Mouse (Mus musculus): ENCODE measurements at regions not wholly inside any gene's neighbourhood (a gene's known extent, or its start where the extent isn't known, plus 50 kb on each side); places are given as distances from the start of the nearest gene placed in this dataset.

DNA sequence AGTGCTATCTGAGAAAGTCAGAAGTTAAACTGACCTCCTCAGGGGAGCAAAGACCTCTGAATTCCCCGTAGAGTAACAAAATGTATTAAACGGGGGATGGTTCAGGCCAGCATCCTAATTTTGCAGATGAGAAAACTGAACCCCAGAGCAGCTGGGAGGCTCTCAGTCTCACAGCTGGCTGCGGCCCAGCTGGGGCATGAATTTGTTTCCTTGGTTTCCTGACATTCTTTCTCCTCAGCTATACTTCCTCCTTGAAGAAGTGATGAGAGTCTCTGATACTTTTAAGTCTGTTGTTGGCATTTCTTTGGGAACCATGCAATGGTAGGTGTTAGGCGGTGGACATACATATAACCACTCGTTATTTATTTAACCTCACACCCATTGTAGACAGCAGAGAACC is 162.9 kb upstream of the Ccdc122 start:
- ATAC-seq (replicated peaks; ENCODE audit: low FRiP score, poor library complexity, severe bottlenecking) = no peak

DNA sequence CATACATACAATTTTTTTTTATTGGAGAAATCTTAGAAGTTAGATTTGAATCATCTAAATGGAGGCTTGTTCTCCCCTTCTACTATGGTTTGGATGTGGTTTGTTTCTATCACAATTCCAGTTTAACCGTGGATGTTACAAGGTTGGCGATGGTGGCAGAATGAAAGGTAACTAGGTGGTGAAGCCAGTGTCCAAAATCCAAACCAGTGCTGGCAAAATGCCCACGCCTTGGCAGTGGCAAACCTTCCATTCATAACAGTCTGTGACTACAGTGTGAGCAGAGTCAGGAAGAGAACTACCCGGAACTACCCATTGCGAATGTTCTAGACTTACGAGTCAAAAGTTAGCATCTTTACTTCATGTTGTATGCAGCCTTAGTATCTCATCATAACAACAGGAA is 163.6 kb upstream of the Ccdc122 start:
- ATAC-seq (replicated peaks; ENCODE audit: low FRiP score, poor library complexity, severe bottlenecking) = no peak

DNA sequence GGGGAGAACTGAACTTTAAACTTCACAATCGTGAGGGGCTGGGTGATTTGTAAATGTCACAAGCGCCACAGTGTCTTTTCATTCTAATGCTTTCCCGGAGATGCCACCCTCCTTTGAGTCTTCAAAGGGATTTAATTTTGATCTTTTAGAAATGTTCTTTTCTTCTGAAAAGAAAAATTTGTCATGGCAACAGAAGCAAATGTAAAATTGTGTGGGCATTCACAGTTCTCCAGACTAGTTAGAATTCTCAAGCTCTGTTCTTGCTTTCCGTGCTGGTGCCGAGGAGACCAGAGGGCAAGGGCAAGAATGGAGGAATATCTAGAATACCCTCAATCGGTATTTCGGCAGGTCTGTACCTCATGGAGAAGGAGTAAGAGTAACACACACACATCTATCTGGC is 164.1 kb upstream of the Ccdc122 start:
- no peak for ATAC-seq (replicated peaks; ENCODE audit: low FRiP score, poor library complexity, severe bottlenecking)

DNA sequence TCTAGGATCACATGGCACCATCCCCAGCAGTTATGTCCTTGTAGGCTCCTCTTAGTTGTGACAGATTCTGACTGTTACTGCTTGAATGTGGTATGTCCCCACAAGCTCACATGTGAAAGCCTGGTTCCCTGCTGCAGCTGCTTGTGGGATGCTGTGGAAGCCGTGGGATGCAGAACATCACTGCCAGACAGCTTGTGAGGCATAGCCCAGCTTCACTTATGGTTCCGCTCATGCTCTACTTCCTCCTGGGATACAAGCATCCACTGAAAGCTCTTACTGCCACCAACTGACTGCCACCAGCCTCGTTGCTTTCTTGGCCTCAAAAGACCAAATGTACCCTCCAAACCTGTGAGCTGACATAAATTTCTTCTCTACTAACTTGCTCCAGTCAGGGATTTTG is 167.7 kb upstream of the Ccdc122 start:
- no peak for ATAC-seq (replicated peaks; ENCODE audit: low FRiP score, poor library complexity, severe bottlenecking)

DNA sequence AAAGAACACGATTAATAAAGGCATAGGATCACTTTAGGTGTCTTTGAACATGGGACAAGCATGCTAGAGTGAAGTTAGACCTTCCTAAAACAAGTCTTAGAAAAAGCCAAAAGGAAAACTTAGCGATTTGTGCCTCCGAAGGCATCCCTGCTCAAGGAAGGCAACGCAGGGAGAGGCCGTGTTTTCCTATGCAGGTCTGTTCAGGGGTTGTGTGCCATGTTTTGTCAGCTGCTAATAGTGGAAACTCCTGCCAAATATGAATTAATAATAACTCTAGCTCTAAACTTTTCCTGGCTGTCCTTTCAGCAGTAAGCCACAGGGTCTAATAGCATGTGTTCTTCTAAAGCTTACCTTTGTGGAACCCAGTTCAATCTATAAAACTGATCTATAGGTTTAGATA is 168.4 kb upstream of the Ccdc122 start:
- no peak for ATAC-seq (replicated peaks; ENCODE audit: low FRiP score, poor library complexity, severe bottlenecking)

DNA sequence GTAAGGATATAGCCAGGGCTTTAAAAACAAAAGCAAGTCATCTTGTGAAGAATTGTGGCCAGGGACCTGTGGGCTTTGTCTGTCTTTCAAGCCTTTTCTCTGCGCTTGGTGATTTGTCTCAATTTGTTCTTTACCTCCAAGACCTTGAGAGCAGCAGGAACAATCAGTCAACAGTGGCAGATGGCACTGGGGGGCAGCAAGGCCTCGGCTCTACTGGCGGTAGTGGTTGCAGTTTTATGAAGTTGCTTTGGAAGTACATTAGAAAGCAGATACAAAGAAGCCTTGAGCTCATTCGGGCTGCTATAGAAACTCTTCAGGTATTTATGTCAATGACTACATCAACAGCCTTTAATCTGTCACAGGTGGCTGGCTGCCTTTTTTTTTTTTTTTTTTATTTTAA is 171.9 kb upstream of the Ccdc122 start:
- no peak for ATAC-seq (replicated peaks; ENCODE audit: low FRiP score, poor library complexity, severe bottlenecking)

DNA sequence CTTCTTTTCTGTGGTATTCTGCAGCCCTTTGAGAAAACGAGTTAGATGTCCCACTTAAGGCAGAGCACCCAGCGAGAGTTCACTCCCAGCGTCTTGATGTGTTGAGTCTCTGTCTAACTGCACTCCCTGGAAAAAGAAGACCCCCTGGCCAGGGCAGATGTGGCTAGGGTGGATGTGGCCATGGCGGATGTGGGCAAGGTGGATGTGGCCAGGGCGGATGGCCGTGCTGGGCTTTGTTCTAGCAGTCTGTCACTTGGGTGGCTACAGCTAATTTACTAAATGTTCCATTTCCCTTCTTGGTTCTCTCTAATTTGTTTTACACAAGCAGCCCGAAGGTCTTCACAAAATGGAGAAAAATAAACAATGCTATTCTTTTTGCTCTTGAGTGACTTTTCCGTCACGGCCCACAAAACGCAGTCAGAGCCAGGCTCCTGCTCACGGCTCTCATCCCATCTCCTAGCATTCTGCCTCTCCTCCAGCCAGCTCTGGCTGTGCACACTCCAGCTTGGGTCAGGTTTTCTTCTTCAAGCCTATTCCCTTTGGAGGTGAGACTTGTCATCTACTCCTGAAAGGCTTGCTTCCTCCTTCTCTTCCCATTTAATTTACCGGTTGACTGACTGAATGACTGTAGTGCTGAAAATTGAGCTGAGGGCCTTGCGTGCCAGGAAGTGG is 173.4 kb upstream of the Ccdc122 start:
- ATAC-seq (replicated peaks; ENCODE audit: low FRiP score, poor library complexity, severe bottlenecking) = no peak

DNA sequence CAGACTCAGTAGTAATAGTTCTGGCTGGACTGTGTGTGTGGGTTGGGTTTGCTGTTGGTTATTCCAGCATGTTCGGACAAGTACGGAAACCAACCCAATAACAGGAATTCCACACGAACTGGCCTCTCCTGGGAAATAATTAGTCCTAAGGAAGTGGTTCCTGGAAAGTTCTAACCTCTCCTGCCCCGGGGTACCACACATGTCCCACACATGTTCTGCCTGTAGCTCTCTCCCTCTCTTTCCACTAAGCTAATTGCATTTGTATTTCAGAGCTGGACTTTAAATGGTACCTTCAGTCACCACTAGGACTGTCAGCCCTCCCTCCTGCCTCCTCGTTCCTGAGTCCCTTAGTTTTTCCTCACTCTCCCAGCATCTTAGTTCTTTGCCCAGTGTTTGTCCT is 178.2 kb upstream of the Ccdc122 start:
- no peak for ATAC-seq (replicated peaks; ENCODE audit: low FRiP score, poor library complexity, severe bottlenecking)

DNA sequence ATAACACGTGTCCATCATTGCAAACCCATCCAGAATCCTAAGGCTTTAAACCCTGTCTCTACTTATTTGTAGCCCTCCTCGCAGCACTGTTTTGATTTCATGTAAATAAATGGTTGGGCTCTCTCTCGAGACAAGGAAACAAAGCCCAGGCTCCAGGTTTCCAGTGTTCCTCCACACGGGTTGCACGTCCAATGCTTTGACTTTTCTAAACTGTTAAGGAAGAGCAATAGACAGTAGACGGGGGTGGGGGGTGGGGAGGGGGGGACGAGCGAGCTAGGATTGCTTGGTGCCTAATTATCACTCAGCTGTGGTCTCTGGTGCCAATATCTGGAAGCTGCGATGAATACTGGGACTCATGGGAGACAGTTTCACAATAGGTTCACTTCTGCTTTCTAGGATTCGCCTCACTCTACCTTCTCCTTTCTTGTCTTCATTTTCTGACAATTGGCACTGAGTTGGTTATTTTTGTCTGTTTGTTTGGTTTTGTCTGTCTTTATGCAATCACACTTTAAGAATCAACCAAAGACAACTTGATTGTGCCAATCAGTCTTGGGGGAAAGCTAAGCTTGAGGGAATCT is 179.3 kb upstream of the Ccdc122 start:
- no peak for ATAC-seq (replicated peaks; ENCODE audit: low FRiP score, poor library complexity, severe bottlenecking)

DNA sequence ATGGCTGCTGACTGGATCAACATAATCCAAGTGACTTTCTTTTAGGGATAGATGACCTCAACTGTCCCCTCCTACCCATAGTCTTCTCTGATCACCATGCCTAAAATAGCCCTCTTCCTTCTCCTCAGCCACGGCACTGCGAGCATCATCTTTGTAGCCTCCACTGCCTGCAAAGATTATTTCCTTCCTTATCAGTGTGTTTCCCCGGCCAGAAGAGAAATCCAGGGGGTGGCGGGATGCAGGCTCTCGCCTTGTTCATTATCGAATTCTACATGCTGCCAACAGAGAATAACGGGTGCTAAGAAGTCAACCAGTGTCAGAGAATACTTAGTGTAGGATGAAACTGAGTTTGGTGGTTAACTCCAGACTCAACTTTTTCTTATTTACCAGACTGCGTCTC is 180.0 kb upstream of the Ccdc122 start:
- ATAC-seq (replicated peaks; ENCODE audit: low FRiP score, poor library complexity, severe bottlenecking) = no peak

DNA sequence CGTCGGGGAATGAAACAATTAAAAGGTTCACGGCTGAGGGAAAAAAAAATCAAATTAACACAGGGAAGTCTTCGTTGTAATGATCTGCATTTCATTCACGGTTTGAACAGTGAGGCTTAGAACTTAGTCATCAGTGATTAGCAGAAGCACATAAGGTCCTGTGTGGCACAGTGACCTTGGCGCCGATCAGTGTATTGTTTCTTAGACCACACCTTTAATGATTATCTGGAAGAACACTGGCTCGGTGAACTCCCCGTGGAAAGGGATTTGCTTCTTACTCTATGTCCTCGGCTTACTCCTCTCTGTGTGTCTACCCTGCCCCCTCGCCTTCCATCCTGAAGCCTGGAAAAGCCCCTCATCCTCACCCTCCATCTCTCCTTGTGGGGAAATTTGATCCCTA is 181.6 kb upstream of the Ccdc122 start:
- ATAC-seq (replicated peaks; ENCODE audit: low FRiP score, poor library complexity, severe bottlenecking) = no peak

DNA sequence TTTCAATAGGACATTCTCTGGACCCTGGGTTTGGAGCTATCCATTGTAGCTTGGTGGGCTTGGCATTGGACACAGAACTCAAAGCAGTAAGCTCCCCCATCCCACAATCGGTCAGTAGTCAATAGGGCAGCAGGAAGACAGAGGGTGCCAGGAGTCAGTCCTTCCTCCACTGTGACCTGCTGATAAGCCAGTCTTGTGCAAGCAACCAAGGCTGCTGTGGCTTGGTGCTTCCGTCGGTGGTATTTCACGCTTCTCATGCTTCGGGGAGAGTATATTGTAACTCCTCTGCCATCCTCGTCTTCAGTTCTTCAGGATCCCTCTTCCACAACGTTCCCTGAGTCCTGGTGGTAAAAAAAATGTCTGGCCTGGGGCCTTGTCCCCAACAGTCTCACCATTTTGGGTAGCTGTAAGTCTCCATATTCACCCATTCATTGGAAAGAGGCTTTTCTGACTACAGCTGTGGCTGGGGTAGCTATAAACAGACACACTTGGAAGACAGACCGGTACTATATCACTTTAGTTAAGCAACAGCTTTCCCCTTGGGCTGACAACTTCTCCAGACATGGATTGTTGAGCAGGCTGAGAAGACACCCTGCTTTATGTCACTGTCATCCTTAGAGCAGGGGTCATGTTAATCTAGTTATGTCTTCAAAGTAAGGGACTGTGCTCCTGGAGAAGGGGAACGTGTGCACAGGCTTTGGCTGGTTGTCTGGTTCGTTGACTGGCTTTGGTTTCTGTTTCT is 184.9 kb upstream of the Ccdc122 start:
- no peak for ATAC-seq (replicated peaks; ENCODE audit: low FRiP score, poor library complexity, severe bottlenecking)

DNA sequence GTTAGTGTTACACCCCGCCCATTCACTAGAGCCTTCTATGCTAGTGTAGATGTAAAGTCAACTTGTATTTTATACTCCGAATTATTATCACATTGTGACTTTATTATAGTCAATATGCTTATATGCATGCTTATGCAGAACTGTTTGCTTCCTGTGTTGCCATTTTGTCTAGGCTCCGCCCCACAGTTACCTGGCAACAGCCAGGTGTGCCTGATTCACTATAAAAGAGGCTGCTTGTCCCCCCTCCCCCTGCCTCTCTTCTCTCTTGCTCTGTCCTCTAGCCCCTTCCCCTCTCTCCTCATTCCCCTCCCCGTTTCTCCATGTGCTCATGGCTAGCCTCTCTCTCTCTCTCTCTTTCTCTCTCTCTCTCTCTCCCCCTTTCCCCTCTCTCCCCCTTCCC is 185.9 kb upstream of the Ccdc122 start:
- no peak for ATAC-seq (replicated peaks; ENCODE audit: low FRiP score, poor library complexity, severe bottlenecking)

DNA sequence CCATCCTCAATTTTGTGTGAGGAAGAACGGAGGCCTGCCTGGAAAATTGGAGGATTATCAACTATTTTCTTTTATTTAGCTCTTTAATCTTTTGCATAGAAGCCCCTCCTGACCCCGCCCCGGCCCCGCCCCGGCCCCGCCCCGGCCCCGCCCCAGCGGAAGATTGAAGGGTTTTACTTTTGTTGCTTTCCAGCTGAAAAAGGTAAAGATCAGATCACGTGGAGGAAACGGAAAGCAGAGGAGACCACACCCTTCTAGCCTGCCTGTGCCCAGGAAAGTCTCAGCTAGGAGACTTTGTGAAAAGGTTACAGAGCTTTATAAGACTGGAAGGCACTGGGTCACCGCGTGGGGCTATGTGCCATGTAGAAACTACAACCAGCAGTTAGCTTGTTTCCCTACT is 186.5 kb upstream of the Ccdc122 start:
- no peak for ATAC-seq (replicated peaks; ENCODE audit: low FRiP score, poor library complexity, severe bottlenecking)

DNA sequence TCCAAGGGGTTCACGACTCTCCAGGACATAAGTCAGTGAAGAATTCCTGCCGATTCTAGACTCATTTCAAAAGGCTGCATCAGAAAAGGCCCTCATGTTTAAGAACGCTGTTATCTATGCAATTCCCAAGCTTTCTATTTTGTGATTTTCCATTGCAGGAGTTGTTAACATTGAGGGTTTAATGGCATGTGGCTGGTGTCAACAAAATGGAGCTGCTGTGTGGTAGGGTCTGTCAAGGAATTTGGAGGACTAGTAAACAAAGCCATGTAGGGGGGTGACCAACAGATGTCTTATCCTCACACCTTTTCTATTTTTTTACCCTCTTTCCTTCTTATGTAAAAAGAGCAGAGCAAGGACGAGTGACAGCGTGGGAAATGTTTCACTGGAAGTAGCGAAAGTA is 186.9 kb upstream of the Ccdc122 start:
- ATAC-seq (replicated peaks; ENCODE audit: low FRiP score, poor library complexity, severe bottlenecking) = no peak

DNA sequence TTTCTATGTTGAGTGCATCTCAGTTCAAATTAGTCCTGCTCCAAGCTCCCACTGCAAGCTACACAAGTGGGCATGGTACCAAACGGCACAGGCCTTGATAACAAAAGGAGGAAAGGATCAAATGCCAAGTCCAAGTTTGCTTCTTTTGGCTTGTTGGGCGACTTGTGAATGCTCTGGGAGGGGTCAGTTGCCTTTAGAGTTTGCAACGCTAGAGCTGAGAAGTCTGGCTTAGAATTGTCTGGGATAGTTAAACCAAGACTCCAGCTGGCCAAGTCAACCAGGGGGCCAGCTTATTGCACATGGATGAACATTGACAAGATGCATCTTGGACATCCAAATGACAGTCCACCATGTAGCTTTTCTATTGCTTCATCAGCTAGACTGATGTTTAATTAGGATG is 187.5 kb upstream of the Ccdc122 start:
- no peak for ATAC-seq (replicated peaks; ENCODE audit: low FRiP score, poor library complexity, severe bottlenecking)

DNA sequence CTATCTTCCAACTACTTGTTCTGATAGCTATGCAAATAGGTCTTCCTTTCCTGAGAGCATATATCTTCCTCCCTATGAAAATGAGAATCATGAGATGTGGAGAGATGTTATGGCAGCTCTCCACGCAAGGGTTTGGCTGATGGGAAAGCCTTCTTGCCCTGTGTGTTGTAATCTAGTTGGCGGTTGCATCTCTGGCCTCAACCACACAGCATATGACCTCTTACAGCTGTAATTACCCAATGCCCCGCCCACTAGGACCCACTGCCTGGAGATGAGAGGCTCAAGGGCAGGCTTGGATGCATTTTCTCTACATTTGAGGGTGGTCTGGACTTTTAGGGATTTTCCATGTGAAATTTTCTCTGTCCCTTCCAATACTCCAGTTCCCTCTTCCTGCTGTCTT is 190.9 kb upstream of the Ccdc122 start:
- no peak for ATAC-seq (replicated peaks; ENCODE audit: low FRiP score, poor library complexity, severe bottlenecking)

DNA sequence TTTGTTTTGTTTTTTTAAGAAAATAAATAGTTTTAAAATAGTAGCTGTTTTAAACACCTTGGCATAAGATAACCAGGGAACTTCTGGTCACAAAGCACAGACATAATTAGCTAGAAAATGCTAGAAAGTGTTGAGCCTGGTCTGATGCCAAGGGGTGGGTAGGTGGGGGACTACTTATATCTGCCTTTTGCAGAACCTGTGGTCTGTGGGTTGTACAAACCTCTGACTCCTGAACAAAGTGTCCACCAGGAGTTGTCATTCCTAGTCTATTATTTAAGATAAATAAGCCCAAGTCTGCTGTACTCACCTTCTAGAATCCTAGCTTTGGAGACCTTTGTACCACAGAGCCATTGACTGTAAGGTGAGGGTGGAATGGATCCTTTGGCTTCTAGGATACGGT is 191.9 kb upstream of the Ccdc122 start:
- no peak for ATAC-seq (replicated peaks; ENCODE audit: low FRiP score, poor library complexity, severe bottlenecking)

DNA sequence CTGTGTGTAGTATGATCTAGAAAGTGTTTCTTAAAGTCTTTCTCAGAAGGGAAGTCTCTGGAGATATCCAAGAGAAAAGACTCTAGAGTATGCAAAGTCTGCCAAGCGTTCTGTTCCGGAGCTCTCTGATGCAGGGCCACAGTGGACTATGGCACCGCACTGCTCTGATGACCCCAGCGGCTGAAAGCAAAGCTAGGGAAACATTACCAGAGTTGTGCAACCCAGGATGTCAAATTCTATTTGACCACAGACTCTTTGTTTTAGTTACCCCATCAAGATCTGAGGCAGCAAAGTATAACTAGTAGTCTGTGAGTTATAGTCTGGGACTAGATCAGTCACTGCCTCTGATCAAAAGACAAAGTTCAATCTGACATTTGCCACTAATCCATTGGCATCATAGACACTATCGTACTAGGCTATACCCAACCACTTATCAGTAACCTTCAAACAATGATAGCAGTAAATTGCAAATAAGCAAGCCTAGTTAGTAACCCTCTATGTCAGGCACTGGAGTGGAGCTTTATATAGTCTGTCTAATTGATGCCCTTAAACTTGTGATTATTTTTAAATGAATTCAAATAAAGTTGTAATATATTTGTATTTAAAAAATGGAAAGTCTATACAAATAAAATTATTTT is 198.9 kb upstream of the Ccdc122 start:
- no peak for ATAC-seq (replicated peaks; ENCODE audit: low FRiP score, poor library complexity, severe bottlenecking)

DNA sequence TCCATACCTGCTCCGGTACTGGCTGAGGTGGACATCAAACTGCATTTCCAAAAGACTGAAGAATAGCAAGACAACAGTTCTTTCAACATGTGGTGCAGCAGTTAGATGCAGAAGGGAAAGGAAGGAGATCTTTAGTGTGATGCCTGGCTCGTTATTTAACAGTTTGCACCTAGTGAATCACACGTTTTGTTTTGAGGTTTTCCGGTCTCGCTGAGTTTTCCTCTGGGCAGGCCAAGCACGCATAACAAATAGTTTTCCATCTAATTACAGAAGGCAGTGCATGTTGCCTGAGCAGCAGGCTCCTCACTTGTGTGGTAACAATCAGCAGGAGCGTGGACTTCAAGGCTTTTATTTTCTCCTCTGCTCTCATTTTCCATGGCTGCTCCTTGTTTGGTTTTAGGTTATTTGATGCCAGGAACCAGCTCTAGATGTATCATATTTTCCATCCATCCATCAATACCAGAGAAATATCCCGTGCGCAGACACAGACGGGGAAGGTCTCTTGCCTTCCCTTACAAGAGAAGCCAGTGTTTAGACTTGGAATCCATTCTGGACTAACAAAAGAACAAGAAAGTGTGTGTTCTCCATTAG is 199.6 kb upstream of the Ccdc122 start:
- ATAC-seq (replicated peaks; ENCODE audit: low FRiP score, poor library complexity, severe bottlenecking) = no peak

DNA sequence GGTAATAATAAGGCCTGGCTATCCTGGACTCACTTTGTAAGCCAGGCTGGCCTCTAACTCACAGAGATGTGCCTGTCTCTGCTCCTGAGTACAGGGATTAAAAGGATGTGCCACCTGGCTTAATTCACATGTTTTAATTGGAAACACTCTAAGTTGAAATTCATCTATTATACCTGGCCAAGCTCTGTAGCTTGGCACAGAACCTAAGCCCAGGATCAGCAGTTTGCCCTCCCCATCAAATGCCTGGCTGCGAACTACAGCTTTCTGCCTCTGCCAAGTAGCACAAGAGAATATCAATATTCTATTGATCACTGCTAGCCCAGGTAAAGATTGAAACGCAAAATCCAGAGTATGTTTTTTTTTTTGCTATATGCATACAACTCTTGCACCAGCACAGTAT is 200.3 kb upstream of the Ccdc122 start:
- ATAC-seq (replicated peaks; ENCODE audit: low FRiP score, poor library complexity, severe bottlenecking) = no peak

All from erythroid progenitor cell, adult 5-6 weeks (primary cell).